7 mouse cellular contexts compared by ENCODE assay signal in genomic region chr11:32619257-32619816, GRCm38 (mm10). TPM values are rescaled to one million over a fixed set of nuclear protein-coding genes. Genes with fewer than 3 reads are reported as not detected.
A peak's percentile ranks its signal among the peaks of the same experiment; 100 is the strongest.
DNase-seq lines count a peak whose midpoint lies in the region; ATAC-seq and TF ChIP-seq lines count a peak whose summit lies in the region.

No protein-coding gene starts in this region.

- 18% methylated on average over 8 of the region's 8 CpGs for WGBS in heart, embryonic 13.5 days
- WGBS in kidney, postnatal 0 days = 35% methylated on average over 8 of the region's 8 CpGs
- WGBS in stomach, postnatal 0 days = 16% methylated on average over 8 of the region's 8 CpGs

- peaks cover 42% of the 10 kb centered on the region for H3K4me1 ChIP-seq in heart, embryonic 13.5 days
- peaks cover 5% of the 10 kb centered on the region; the same call in 1 of the 2 replicates for H3K4me1 ChIP-seq in kidney, postnatal 0 days (replicated peaks; ENCODE audit: insufficient read depth, low read length)
- 0 out of 2 replicates have a peak, but pooled peaks cover 3% of the 10 kb centered on the region for H3K4me1 ChIP-seq in stomach, postnatal 0 days (replicated peaks; ENCODE audit: control insufficient read depth, insufficient read depth)

- H3K27me3 ChIP-seq in heart, embryonic 13.5 days (replicated peaks) = no peaks in the 10 kb centered on the region
- H3K27me3 ChIP-seq in kidney, postnatal 0 days (ENCODE audit: insufficient read depth, low read length) = no peaks in the 10 kb centered on the region
- H3K27me3 ChIP-seq in stomach, postnatal 0 days (ENCODE audit: control insufficient read depth, insufficient read depth, low read length) = no peaks in the 10 kb centered on the region

- no peak overlapping the region; the same call in 1 of the 2 replicates for H3K4me3 ChIP-seq in heart, embryonic 13.5 days
- no peak overlapping the region for H3K4me3 ChIP-seq in kidney, postnatal 0 days (replicated peaks; ENCODE audit: low read depth, low read length)
- no peak overlapping the region for H3K4me3 ChIP-seq in stomach, postnatal 0 days (ENCODE audit: low read depth, low read length)

- H3K4me2 ChIP-seq in heart, embryonic 13.5 days = peak overlapping the region; percentile 39
- H3K4me2 ChIP-seq in kidney, postnatal 0 days (ENCODE audit: low read length) = no peak overlapping the region
- H3K4me2 ChIP-seq in stomach, postnatal 0 days (replicated peaks; ENCODE audit: low read depth) = no peak overlapping the region

- peak overlapping the region; percentile 75 for H3K9ac ChIP-seq in heart, embryonic 13.5 days
- no peak overlapping the region for H3K9ac ChIP-seq in kidney, postnatal 0 days (ENCODE audit: low read depth, low read length)
- H3K9ac ChIP-seq in stomach, postnatal 0 days (ENCODE audit: low read length) = no peak overlapping the region

- DNase-seq in thymus, postnatal 0 days (ENCODE audit: low spot score) = peak; percentile 18
- no peak for DNase-seq in thymus, postnatal 10 days (ENCODE audit: low spot score in 2 of 2)
- peak; percentile 39 for DNase-seq in embryo, embryonic 10 days (ENCODE audit: low spot score)
- peak; percentile 87 for DNase-seq in kidney, postnatal 0 days (ENCODE audit: low spot score)
- peak; percentile 67 for DNase-seq in lung, postnatal 36 days
- peak; percentile 60 for DNase-seq in stomach, postnatal 0 days (ENCODE audit: low spot score)

- no peak for TF ChIP-seq EP300 in stomach, postnatal 0 days (optimal IDR thresholded peaks at IDR 0.05)

- no peaks in the 10 kb centered on the region for H3K9me3 ChIP-seq in heart, embryonic 13.5 days
- H3K9me3 ChIP-seq in kidney, postnatal 0 days (replicated peaks; ENCODE audit: low read length) = no peaks in the 10 kb centered on the region
- no peaks in the 10 kb centered on the region for H3K9me3 ChIP-seq in stomach, postnatal 0 days (ENCODE audit: control insufficient read depth, low read length)

- ATAC-seq in heart, embryonic 13.5 days (ENCODE audit: extremely low read depth, insufficient number of reproducible peaks, low FRiP score, low TSS enrichment) = peak; percentile 81; the same call in 1 of the 2 replicates
- peak; percentile 36; the same call in 1 of the 2 replicates for ATAC-seq in kidney, postnatal 0 days (replicated peaks; ENCODE audit: low FRiP score, low read depth)
- ATAC-seq in stomach, postnatal 0 days (ENCODE audit: low FRiP score, low TSS enrichment) = peak; percentile 74

- no peaks in the 10 kb centered on the region; the same call in 1 of the 2 replicates for H3K36me3 ChIP-seq in heart, embryonic 13.5 days
- no peaks in the 10 kb centered on the region for H3K36me3 ChIP-seq in kidney, postnatal 0 days (ENCODE audit: insufficient read depth, low read length)
- no peaks in the 10 kb centered on the region for H3K36me3 ChIP-seq in stomach, postnatal 0 days (ENCODE audit: control insufficient read depth, insufficient read depth, low read length)

- TF ChIP-seq CTCF in kidney, postnatal 0 days (IDR thresholded peaks at IDR 0.05; ENCODE audit: low read depth) = no peak
- peak; percentile 0; the same call in 1 of the 2 replicates for TF ChIP-seq CTCF in stomach, postnatal 0 days (IDR thresholded peaks at IDR 0.05; ENCODE audit: low read depth)

- peak overlapping the region; percentile 99 for H3K27ac ChIP-seq in heart, embryonic 13.5 days (replicated peaks)
- H3K27ac ChIP-seq in kidney, postnatal 0 days = peak overlapping the region; percentile 72
- peak overlapping the region; percentile 65 for H3K27ac ChIP-seq in stomach, postnatal 0 days (replicated peaks)

RNA-seq across cellular contexts. Expression of gene Fbxw11, which starts 23.2 kb away (rescaled TPM):
- 42.1 and 49.1 TPM in 2 replicates for polyA plus RNA-seq in thymus, postnatal 0 days (2015; fragmentation: Nextera tagmentation; extraction: Ambion mirVana)
- 59.6 and 60.8 TPM in 2 replicates for polyA plus RNA-seq in heart, embryonic 13.5 days (2015; fragmentation: Nextera tagmentation; extraction: Ambion mirVana)
- 61.1 and 68.4 TPM in 2 replicates for polyA plus RNA-seq in kidney, postnatal 0 days (2015; fragmentation: Nextera tagmentation; extraction: Ambion mirVana)
- polyA plus RNA-seq in stomach, postnatal 0 days (2015; fragmentation: Nextera tagmentation; extraction: Ambion mirVana) = 31.5 and 32.1 TPM in 2 replicates

Comparison
In these comparisons a context has a peak if more than half of its experiments do, and no peak if none do; other contexts are left out.
1. DNase-seq: peak in thymus, postnatal 0 days (single experiment), embryo, embryonic 10 days (single experiment), kidney, postnatal 0 days (single experiment), lung, postnatal 36 days (single experiment) and stomach, postnatal 0 days (single experiment); none in thymus, postnatal 10 days (0 of 2).
2. Peak in every context shown above with its lines, with median percentiles within 50 percentile points of each other: ATAC-seq and H3K27ac ChIP-seq.